Mouse (Mus musculus): ENCODE measurements around the gene Atp5f1. TPM values are rescaled to one million over a fixed set of nuclear protein-coding genes. Genes with fewer than 3 reads are reported as not detected.
A peak's percentile ranks its signal among the peaks of the same experiment; 100 is the strongest.

Gene Atp5f1
- polyA plus RNA-seq, 1 experiment from 2014 or later = 486 TPM

GRCm38 (mm10) chr3:105908976-105909375 lies 50.9 kb downstream of the Atp5f1 start:
- no peak overlapping the region for H3K9ac ChIP-seq
- H3K4me1 ChIP-seq = no peaks in the 10 kb centered on the region
- H3K4me2 ChIP-seq = no peak overlapping the region
- H3K27ac ChIP-seq = no peak overlapping the region
- no peaks in the 10 kb centered on the region for H3K27me3 ChIP-seq (replicated peaks)
- H3K4me3 ChIP-seq = no peak overlapping the region
- H3K36me3 ChIP-seq (replicated peaks) = no peaks in the 10 kb centered on the region
- ATAC-seq (replicated peaks) = no peak
- no peaks in the 10 kb centered on the region for H3K9me3 ChIP-seq
- WGBS = 98% methylated on average over 4 of the region's 4 CpGs

- Histone ChIP-seq H3K36me3 (replicated peaks) (no peaks in the 10 kb centered on the region), H3K9me3 (no peaks in the 10 kb centered on the region), H3K9ac (no peak overlapping the region), H3K27me3 (replicated peaks) (no peaks in the 10 kb centered on the region), H3K4me2 (no peak overlapping the region), H3K4me1 (no peaks in the 10 kb centered on the region), H3K4me3 (no peak overlapping the region), H3K27ac (no peak overlapping the region)
- ATAC-seq (replicated peaks) = no peak
- 37% methylated on average over 9 of the region's 9 CpGs for WGBS
These were observed 51.8 kb downstream of the Atp5f1 start for GRCm38 (mm10) chr3:105907956-105908655.

DNA sequence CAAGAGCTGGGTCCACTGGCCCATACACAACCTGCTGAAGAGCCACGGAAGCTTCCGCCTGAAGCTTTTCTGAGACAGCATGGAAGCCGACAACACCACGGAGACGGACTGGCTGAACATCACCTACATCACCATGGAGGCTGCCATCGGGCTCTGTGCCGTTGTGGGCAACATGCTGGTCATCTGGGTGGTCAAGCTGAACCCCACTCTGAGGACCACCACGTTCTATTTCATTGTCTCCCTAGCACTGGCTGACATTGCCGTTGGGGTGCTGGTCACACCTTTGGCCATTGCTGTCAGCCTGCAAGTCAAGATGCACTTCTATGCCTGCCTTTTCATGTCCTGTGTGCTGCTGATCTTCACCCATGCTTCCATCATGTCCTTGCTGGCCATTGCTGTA lies 55.2 kb downstream of the Atp5f1 start:
- Histone ChIP-seq H3K36me3 (replicated peaks) (no peaks in the 10 kb centered on the region), H3K9ac (no peak overlapping the region), H3K27me3 (replicated peaks) (no peaks in the 10 kb centered on the region), H3K4me3 (no peak overlapping the region), H3K4me2 (no peak overlapping the region), H3K27ac (no peak overlapping the region), H3K4me1 (0 out of 2 replicates have a peak, but pooled peaks cover under 1% of the 10 kb centered on the region), H3K9me3 (no peaks in the 10 kb centered on the region)
- 93% methylated on average over 9 of the region's 9 CpGs for WGBS
- no peak for ATAC-seq (replicated peaks)

GRCm38 (mm10) chr3:105904213-105904612 lies 55.7 kb downstream of the Atp5f1 start:
- Histone ChIP-seq H3K9me3 (no peaks in the 10 kb centered on the region), H3K4me2 (no peak overlapping the region), H3K4me3 (no peak overlapping the region), H3K27me3 (replicated peaks) (no peaks in the 10 kb centered on the region), H3K9ac (no peak overlapping the region), H3K4me1 (0 out of 2 replicates have a peak, but pooled peaks cover 2% of the 10 kb centered on the region), H3K27ac (no peak overlapping the region), H3K36me3 (replicated peaks) (no peaks in the 10 kb centered on the region)
- ATAC-seq (replicated peaks) = no peak
- WGBS = 84% methylated on average over 4 of the region's 4 CpGs

DNA sequence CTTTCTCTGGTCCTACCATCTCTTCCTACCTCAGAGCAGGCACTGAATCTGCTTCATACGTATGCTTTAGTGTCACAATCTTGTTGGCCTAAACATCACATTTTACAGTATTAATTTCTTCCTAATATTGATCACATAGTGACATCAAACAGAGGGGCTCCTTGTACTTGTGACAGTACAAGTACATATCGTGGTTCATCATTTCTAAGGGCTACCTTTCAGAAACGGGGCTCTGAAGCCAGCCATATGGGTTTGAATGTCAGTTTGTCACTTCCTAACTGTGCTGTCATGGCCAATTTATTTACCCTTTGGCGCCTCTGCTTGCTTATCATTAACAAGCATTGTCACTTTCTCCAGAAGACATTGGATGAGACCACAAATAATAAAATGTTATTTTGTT lies 58.4 kb downstream of the Atp5f1 start:
- no peaks in the 10 kb centered on the region for H3K27me3 ChIP-seq (replicated peaks)
- H3K4me2 ChIP-seq = no peak overlapping the region
- no peak overlapping the region for H3K4me3 ChIP-seq
- no peaks in the 10 kb centered on the region for H3K36me3 ChIP-seq (replicated peaks)
- no peak for ATAC-seq (replicated peaks)
- H3K27ac ChIP-seq = no peak overlapping the region
- H3K4me1 ChIP-seq = 0 out of 2 replicates have a peak, but pooled peaks cover 2% of the 10 kb centered on the region
- no peaks in the 10 kb centered on the region for H3K9me3 ChIP-seq
- 76% methylated on average over 4 of the region's 4 CpGs for WGBS
- H3K9ac ChIP-seq = no peak overlapping the region

DNA sequence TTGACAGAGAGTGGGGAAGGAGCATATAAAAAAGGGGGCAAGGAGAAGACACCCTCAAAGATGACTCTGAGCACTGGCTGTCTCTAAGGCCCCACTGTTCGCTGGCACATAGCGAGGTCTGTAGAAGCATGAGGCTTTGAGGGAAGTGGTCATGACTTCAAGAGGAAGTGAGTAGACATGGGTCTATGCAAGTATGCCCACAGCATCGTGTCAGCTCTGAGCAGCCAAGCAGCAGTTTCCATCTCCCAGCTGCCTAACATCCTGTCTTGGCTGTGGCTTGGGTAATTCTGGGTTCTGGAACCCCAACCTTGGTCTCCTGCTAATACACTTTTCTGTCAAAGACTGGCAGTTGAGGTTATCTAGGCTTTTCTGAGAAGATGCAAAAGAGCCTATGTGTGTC lies 59.2 kb downstream of the Atp5f1 start:
- no peak overlapping the region for H3K27ac ChIP-seq
- H3K4me2 ChIP-seq = no peak overlapping the region
- H3K9ac ChIP-seq = no peak overlapping the region
- WGBS = 82% methylated on average over 3 of the region's 3 CpGs
- no peaks in the 10 kb centered on the region for H3K9me3 ChIP-seq
- no peaks in the 10 kb centered on the region for H3K36me3 ChIP-seq (replicated peaks)
- no peak overlapping the region for H3K4me3 ChIP-seq
- H3K27me3 ChIP-seq (replicated peaks) = no peaks in the 10 kb centered on the region
- ATAC-seq (replicated peaks) = no peak
- 0 out of 2 replicates have a peak, but pooled peaks cover 2% of the 10 kb centered on the region for H3K4me1 ChIP-seq

GRCm38 (mm10) chr3:105900266-105900665 lies 59.6 kb downstream of the Atp5f1 start:
- no peaks in the 10 kb centered on the region for H3K27me3 ChIP-seq (replicated peaks)
- no peaks in the 10 kb centered on the region for H3K36me3 ChIP-seq (replicated peaks)
- H3K4me1 ChIP-seq = 0 out of 2 replicates have a peak, but pooled peaks cover 2% of the 10 kb centered on the region
- H3K27ac ChIP-seq = no peak overlapping the region
- H3K4me2 ChIP-seq = no peak overlapping the region
- ATAC-seq (replicated peaks) = no peak
- H3K9me3 ChIP-seq = no peaks in the 10 kb centered on the region
- no peak overlapping the region for H3K4me3 ChIP-seq
- H3K9ac ChIP-seq = no peak overlapping the region
- 81% methylated on average over 6 of the region's 6 CpGs for WGBS

GRCm38 (mm10) chr3:105899394-105900147 lies 60.3 kb downstream of the Atp5f1 start:
- Histone ChIP-seq H3K9ac (no peak overlapping the region), H3K36me3 (replicated peaks) (no peaks in the 10 kb centered on the region), H3K4me3 (no peak overlapping the region), H3K27me3 (replicated peaks) (no peaks in the 10 kb centered on the region), H3K4me2 (no peak overlapping the region), H3K4me1 (0 out of 2 replicates have a peak, but pooled peaks cover 2% of the 10 kb centered on the region), H3K27ac (no peak overlapping the region), H3K9me3 (no peaks in the 10 kb centered on the region)
- WGBS = 41% methylated on average over 8 of the region's 8 CpGs
- ATAC-seq (replicated peaks) = peak; percentile 81

DNA sequence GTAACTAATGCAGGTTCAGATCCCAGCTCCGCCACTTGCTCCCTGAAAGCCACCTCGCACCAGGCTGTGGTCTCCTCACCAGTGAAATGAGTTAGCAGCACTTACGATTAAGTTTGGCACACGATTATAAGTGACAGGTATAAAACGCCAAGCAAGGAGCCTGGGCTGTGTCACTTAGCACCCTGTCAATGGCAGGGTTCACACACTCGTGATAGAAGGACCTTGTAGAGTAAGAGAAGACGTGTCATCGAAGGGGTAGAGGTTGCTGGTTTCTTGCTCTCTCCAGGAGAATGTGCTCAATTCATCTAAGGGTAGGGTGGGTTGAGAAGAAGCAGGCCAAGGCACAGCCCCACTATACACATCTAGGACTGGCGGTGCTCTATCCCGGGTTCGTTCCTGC lies 61.0 kb downstream of the Atp5f1 start:
- H3K27ac ChIP-seq = no peak overlapping the region
- H3K4me3 ChIP-seq = no peak overlapping the region
- no peak overlapping the region for H3K9ac ChIP-seq
- 93% methylated on average over 11 of the region's 11 CpGs for WGBS
- H3K4me1 ChIP-seq = 0 out of 2 replicates have a peak, but pooled peaks cover 2% of the 10 kb centered on the region
- no peaks in the 10 kb centered on the region for H3K36me3 ChIP-seq (replicated peaks)
- H3K4me2 ChIP-seq = no peak overlapping the region
- ATAC-seq (replicated peaks) = peak; percentile 29; the same call in 1 of the 2 replicates
- H3K27me3 ChIP-seq (replicated peaks) = no peaks in the 10 kb centered on the region
- no peaks in the 10 kb centered on the region for H3K9me3 ChIP-seq

- H3K4me2 ChIP-seq = no peak overlapping the region
- 77% methylated on average over 2 of the region's 2 CpGs for WGBS
- no peak overlapping the region for H3K9ac ChIP-seq
- 0 out of 2 replicates have a peak, but pooled peaks cover 2% of the 10 kb centered on the region for H3K4me1 ChIP-seq
- H3K27me3 ChIP-seq (replicated peaks) = no peaks in the 10 kb centered on the region
- H3K9me3 ChIP-seq = no peaks in the 10 kb centered on the region
- H3K36me3 ChIP-seq (replicated peaks) = no peaks in the 10 kb centered on the region
- no peak overlapping the region for H3K4me3 ChIP-seq
- ATAC-seq (replicated peaks) = no peak
- H3K27ac ChIP-seq = no peak overlapping the region
These were observed 61.6 kb downstream of the Atp5f1 start for GRCm38 (mm10) chr3:105898325-105898724.

DNA sequence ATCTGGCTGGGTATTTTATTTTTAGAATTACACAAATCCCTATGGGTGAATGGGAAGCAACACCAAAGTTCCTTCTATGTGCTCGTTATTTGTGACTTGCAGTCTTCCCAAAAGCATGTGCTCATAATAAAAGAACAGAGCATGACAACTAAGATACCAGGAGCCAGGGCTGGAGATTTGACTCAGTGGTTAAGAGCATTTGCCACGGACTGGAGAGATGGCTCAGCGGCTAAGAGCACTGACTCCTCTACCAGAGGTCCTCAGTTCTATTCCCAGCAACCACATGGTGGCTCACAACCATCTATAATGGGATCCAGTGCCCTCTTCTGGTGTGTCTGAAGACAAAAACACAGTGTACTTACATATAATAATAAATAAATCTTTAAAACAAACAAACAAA lies 63.1 kb downstream of the Atp5f1 start:
- H3K4me1 ChIP-seq = 0 out of 2 replicates have a peak, but pooled peaks cover 2% of the 10 kb centered on the region
- H3K27me3 ChIP-seq (replicated peaks) = no peaks in the 10 kb centered on the region
- H3K9me3 ChIP-seq = no peaks in the 10 kb centered on the region
- H3K36me3 ChIP-seq (replicated peaks) = no peaks in the 10 kb centered on the region
- H3K4me2 ChIP-seq = no peak overlapping the region
- no peak overlapping the region for H3K9ac ChIP-seq
- no peak overlapping the region for H3K4me3 ChIP-seq
- no peak overlapping the region for H3K27ac ChIP-seq
- WGBS = 79% methylated on average over 3 of the region's 3 CpGs
- no peak for ATAC-seq (replicated peaks)

GRCm38 (mm10) chr3:105894601-105895592 lies 65.0 kb downstream of the Atp5f1 start:
- WGBS = 84% methylated on average over 23 of the region's 23 CpGs
- Histone ChIP-seq H3K4me3 (no peak overlapping the region), H3K9me3 (no peaks in the 10 kb centered on the region), H3K27ac (no peak overlapping the region), H3K27me3 (replicated peaks) (no peaks in the 10 kb centered on the region), H3K9ac (no peak overlapping the region), H3K36me3 (replicated peaks) (no peaks in the 10 kb centered on the region), H3K4me1 (0 out of 2 replicates have a peak, but pooled peaks cover 2% of the 10 kb centered on the region), H3K4me2 (no peak overlapping the region)
- no peak for ATAC-seq (replicated peaks)

Measured in midbrain, embryonic 15.5 days (tissue).